Mouse (Mus musculus) layer of hippocampus, postnatal 25 days (tissue): ENCODE measurements at regions not wholly inside any gene's neighbourhood (a gene's known extent, or its start where the extent isn't known, plus 50 kb on each side); places are given as distances from the start of the nearest gene placed in this dataset.

Experiments used
- DNase-seq, 2 experiments: peaks; one replicate each; pipeline ENCODE4 v3.0.0; 2022; ENCODE audit warnings: mixed read lengths in 2 of 2, low spot score in 1 of 2; ENCODE audit errors: extremely low spot score in 1 of 2

DNA sequence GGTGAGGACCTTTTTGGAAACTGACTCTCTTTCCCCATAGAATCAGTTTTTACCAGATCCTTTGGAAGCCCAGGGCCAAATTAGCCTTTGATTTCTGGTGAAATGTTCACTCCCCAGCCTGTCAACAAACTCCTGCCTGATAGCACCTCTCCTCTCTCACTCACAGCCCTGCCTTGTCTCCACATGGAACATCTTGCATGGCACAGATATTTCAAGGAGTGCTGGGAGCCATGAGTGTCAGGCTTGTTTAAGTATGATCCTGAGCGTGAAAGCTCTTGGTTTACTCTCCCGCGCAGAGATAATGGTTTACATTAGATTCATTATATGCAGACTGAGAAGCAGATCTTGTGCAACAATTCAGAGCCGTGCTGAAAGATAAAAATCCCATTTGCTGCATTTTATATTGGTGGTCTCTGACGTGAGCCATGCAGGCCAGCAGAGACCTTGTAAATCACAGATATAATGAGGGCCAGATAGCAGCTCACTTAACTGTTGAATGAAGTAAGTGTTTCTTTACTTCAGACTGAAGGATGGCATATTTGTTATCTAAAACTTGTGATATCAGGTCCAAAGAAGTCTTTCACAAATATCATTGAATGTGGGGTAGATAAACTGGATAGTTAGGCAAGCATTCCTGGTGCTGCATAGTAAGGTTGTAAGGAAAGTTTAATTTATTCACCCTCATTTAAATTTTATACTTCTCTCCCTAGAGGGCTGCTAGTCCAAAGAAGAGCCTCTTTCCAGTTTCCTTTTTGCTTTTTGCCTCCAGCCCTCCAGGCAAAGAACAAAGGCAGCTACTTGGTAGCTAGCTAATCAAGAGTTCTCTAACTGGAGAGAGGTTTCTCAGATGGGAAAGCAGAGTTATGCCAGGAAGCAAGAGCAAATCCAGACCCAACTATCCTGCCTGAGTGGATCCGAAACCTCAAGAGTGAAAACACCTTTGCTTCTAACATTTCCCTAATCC is 81.8 kb downstream of the Tbx18 start:
- DNase-seq, result no peak

DNA sequence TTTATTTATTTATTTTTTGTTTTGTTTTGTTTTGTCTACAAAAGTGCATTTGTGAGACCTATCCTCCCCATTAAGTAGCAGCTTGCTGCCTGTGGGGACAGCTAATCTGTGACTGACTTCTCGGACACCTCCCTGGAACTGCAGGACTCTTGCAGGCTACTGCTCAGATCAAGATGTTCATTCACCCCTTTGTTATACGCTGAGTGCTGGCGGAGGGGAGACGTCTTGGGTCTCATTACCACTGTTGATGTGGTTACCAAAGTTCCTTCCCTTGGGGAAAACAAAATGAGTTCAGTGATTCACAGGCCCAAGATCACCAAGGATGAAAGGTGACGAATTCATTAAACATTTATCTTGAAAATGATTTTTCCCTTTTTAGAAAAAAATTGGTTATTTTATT is 82.7 kb downstream of the Tbx18 start:
- DNase-seq, result no peak

- DNase-seq, result no peak
Observed at GRCm38 (mm10) chr9:87645032-87645431, 86.0 kb downstream of the Tbx18 start.

GRCm38 (mm10) chr9:87633863-87634630 is 97.0 kb downstream of the Tbx18 start:
- no peak for DNase-seq

- DNase-seq, result no peak
Observed at GRCm38 (mm10) chr9:87626432-87626831, 104.6 kb downstream of the Tbx18 start.

DNA sequence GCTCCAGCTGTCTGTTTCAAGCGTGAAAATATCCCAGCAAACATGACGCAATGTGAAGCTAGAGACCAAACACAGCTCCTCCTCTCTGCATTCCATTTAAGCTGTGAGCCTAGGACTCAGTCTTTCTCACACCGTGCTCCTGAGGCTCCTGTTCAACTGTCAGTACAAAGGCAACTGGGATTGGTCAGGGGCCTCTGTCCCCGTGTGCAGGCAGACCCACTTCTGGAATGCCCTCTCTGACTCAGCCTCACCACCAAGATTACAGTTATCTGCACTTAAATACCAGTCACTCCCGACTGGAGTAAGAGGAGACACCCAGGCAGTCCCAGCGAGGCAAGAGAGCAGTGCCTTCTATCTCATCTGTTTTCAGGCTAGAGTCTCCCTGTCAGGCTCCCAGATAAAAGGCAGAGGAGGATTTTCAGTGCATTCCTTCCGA is 112.8 kb downstream of the Tbx18 start:
- no peak for DNase-seq

DNA sequence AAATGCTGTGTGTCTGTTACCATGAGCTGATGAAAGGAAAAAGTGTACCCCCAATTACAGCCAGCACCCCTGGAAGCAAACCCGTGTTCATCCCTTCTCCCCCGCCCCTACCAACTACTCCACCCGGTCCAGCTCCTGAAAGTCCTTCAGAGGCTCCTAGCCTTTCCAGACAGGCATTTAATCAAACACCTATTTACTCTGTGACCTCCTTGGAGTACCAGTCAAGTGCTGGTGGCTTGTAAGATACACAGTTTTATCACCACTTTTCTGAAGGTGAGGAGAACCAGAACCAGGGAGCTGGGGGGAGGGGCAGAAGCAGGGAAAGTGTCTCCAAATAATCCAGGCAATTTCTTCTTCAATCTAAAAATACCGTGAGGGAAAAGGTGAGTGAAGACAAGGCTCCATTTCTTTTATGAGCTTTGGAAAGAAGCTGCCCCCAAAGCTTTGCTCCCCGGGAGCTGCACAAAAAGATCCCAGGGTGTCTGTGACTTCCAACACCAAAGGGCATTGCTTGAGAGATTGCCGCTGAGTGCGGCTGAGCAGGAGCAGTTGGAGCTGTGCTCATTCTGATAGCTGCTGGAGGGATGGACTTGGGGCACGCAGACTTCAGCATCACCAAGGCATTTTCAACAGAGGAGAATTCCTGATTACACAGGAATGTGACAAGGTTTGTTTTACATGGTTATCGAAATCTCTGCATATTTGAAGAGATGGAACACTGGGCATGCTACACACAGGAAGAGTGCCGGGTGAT is 123.0 kb downstream of the Tbx18 start:
- DNase-seq, result no peak

- no peak for DNase-seq
Observed at GRCm38 (mm10) chr9:87575591-87575990, 155.5 kb downstream of the Tbx18 start.

- DNase-seq, result no peak
Observed at GRCm38 (mm10) chr9:87574250-87574864, 156.7 kb downstream of the Tbx18 start.

DNA sequence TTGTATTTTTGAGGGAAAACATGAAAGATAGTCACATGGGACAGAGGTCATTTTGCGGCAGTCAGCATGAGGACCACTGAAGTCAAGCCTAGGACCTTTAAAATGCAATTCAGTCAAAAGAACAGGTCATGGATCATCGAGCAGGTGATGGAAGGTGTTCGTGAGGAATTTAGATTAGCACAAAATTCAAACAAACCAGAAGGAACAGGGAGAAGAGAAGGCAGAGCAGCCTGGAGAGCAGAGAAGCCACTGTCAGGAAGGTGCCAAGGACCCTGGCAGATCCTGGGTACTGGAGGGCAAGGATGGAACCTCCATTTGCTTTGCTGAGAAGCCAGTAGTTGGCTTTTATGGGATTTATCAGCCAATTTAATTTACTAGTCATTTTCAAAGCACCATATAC is 167.8 kb downstream of the Tbx18 start:
- no peak for DNase-seq

GRCm38 (mm10) chr9:87562796-87563195 is 168.3 kb downstream of the Tbx18 start:
- DNase-seq, result no peak

- DNase-seq, result no peak
Observed at GRCm38 (mm10) chr9:87557841-87558240, 173.2 kb downstream of the Tbx18 start.

- DNase-seq, result no peak
Observed at GRCm38 (mm10) chr9:87556953-87557394, 174.1 kb downstream of the Tbx18 start.

- no peak for DNase-seq
Observed at GRCm38 (mm10) chr9:87556552-87556951, 174.5 kb downstream of the Tbx18 start.

GRCm38 (mm10) chr9:87533182-87533581 is 197.9 kb downstream of the Tbx18 start:
- no peak for DNase-seq

- no peak for DNase-seq
Observed at GRCm38 (mm10) chr9:87529908-87530307, 201.2 kb downstream of the Tbx18 start.

- DNase-seq, result no peak
Observed at GRCm38 (mm10) chr9:87524890-87525684, 206.0 kb downstream of the Tbx18 start.

GRCm38 (mm10) chr9:87510683-87511082 is 220.4 kb downstream of the Tbx18 start:
- no peak for DNase-seq

DNA sequence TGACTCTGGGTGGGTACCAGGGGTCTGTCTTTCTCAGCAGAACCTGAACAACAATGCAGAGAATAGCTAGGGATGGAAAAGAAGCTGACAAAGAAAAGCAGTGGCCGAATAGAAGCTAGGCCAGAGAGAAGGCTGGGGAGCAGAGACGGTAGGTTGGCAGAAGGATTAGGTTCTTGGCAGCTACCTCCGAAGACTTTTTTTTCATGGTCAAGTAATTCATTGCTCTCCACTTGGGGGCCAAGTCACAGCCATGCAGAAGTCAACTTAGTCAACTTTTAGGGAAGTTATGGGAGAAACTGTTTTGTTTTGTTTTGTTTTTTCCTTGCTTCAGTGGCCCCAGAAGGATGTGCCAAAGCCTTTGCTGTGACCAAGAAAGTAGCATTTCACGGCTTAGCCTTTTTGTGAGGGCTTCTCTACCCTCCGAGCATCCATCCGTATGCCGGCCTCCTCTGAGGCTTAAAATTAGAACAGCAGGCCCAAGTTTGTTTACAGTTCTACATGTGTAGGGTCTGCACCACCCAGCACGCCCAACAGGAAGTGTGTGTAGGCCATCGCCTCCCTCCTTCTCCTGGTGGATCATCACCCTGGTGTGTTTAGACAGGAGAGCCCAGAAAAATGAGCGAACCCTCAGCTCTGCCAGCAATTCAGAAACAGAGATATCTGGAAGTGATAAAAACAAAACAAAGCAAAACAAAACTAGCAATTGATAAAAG is 226.2 kb downstream of the Tbx18 start:
- DNase-seq, result no peak
